Mouse (Mus musculus) MEL-GATA-1-ER (cell line): ENCODE results near the gene Cerk.
"Not testable (repeated sequence)": the region's sequence is repeated elsewhere in the genome, so short reads cannot be mapped to it uniquely, and the experiment has no call there.

Experiments used
- DNase-seq: peaks from one replicate; pipeline ENCODE4 v3.0.0-alpha.2; 2012; ENCODE audit warnings: low read depth; ENCODE audit errors: extremely low read depth

Cerk gene

GRCm38 (mm10) chr15:86185689-86186569, at the start of gene Cerk:
Cerk (minus strand) TSS chr15:86186141.
- DNase-seq = no peak

GRCm38 (mm10) chr15:86234517-86235441, 48.8 kb upstream of the Cerk start:
- DNase-seq = no peak

- DNase-seq = no peak
Observed at GRCm38 (mm10) chr15:86234001-86234400, 48.1 kb upstream of the Cerk start.

- DNase-seq = no peak
Observed at GRCm38 (mm10) chr15:86231831-86232512, 46.0 kb upstream of the Cerk start.

- DNase-seq = no peak
Observed at GRCm38 (mm10) chr15:86231170-86231569, 45.2 kb upstream of the Cerk start.

GRCm38 (mm10) chr15:86229623-86230022, 43.7 kb upstream of the Cerk start:
- no peak for DNase-seq

GRCm38 (mm10) chr15:86229088-86229487, 43.1 kb upstream of the Cerk start:
- no peak for DNase-seq

GRCm38 (mm10) chr15:86228186-86228585, 42.2 kb upstream of the Cerk start:
- no peak for DNase-seq

- DNase-seq = no peak
Observed at GRCm38 (mm10) chr15:86226968-86227367, 41.0 kb upstream of the Cerk start.

- DNase-seq = no peak
Observed at GRCm38 (mm10) chr15:86226221-86226620, 40.3 kb upstream of the Cerk start.

GRCm38 (mm10) chr15:86224972-86225551, 39.1 kb upstream of the Cerk start:
- DNase-seq = peak; percentile 95

GRCm38 (mm10) chr15:86221901-86222300, 36.0 kb upstream of the Cerk start:
- not testable (repeated sequence) for DNase-seq

- no peak for DNase-seq
Observed at GRCm38 (mm10) chr15:86221369-86221768, 35.4 kb upstream of the Cerk start.

- no peak for DNase-seq
Observed at GRCm38 (mm10) chr15:86220715-86221114, 34.8 kb upstream of the Cerk start.

GRCm38 (mm10) chr15:86220229-86220630, 34.3 kb upstream of the Cerk start:
- no peak for DNase-seq

GRCm38 (mm10) chr15:86219534-86220228, 33.7 kb upstream of the Cerk start:
- DNase-seq = no peak

GRCm38 (mm10) chr15:86216641-86217040, 30.7 kb upstream of the Cerk start:
- not testable (repeated sequence) for DNase-seq

- DNase-seq = no peak
Observed at GRCm38 (mm10) chr15:86214549-86215201, 28.7 kb upstream of the Cerk start.

GRCm38 (mm10) chr15:86213753-86214548, 28.0 kb upstream of the Cerk start, which contains the start of gene Tbc1d22a:
Tbc1d22a (plus strand) TSS chr15:86214459.
- peak; percentile 86 for DNase-seq
